Mouse (Mus musculus): ENCODE results near the gene Slx1b. TPM values are rescaled to one million over a fixed set of nuclear protein-coding genes. Genes with fewer than 3 reads are reported as not detected.

Gene Slx1b
- total RNA-seq, 1 experiment = 22.3 TPM

GRCm38 (mm10) chr7:126672111-126672510 lies 23.5 kb downstream of the Slx1b start:
- in situ Hi-C loops (cut with MboI; ENCODE audit: low sequenced_read_pairs in 2 of 2, unreplicated experiment in 2 of 2) = no loop called here

GRCm38 (mm10) chr7:126670152-126670551 lies 25.4 kb downstream of the Slx1b start:
- in situ Hi-C loops (cut with MboI; ENCODE audit: low sequenced_read_pairs in 2 of 2, unreplicated experiment in 2 of 2) = no loop called here
- no peaks in the 10 kb centered on the region for H3K9me3 ChIP-seq (ENCODE audit: control insufficient read depth, insufficient read depth, low read depth, low read length)
- no peak for TF ChIP-seq ZNF384 (IDR thresholded peaks at IDR 0.05; ENCODE audit: low read depth, low read length)
- no peak for TF ChIP-seq CHD2 (IDR thresholded peaks at IDR 0.05; ENCODE audit: low read depth, low read length)
- TF ChIP-seq HCFC1 (IDR thresholded peaks at IDR 0.05; ENCODE audit: borderline replicate concordance, insufficient read depth, low read length) = no peak
- no peak for TF ChIP-seq ZC3H11A (IDR thresholded peaks at IDR 0.05; ENCODE audit: borderline replicate concordance, low read depth, low read length)
- no peak for TF ChIP-seq MAFK (IDR thresholded peaks at IDR 0.05; ENCODE audit: insufficient read depth, low read depth, low read length)
- H3K4me1 ChIP-seq (ENCODE audit: control insufficient read depth in 2 of 2, insufficient read depth in 2 of 2, low read length in 2 of 2, poor library complexity in 1 of 2) = 0 out of 4 replicates have a peak, but pooled peaks cover 0 to 3% of the 10 kb centered on the region in 2 experiments
- no peak overlapping the region for H3K27ac ChIP-seq (ENCODE audit: insufficient read depth, low read depth, low read length, poor library complexity, severe bottlenecking)
- H3K36me3 ChIP-seq (ENCODE audit: control insufficient read depth, insufficient read depth, low read length, poor library complexity, severe bottlenecking) = peaks cover 19% of the 10 kb centered on the region
- H3K9ac ChIP-seq (ENCODE audit: insufficient read depth, low read depth, low read length, poor library complexity, severe bottlenecking) = no peak overlapping the region
- no peak for DNase-seq (ENCODE audit: low read depth, low spot score)
- no peak overlapping the region for H3K4me3 ChIP-seq (ENCODE audit: insufficient read depth in 1 of 2, low read depth in 1 of 2, low read length in 2 of 2, poor library complexity in 1 of 2, severe bottlenecking in 1 of 2)

More at GRCm38 (mm10) chr7:126672111-126672510, 23.5 kb downstream of the Slx1b start:
- DNase-seq (ENCODE audit: low read depth, low spot score) = no peak
- H3K4me3 ChIP-seq (ENCODE audit: insufficient read depth in 1 of 2, low read depth in 1 of 2, low read length in 2 of 2, poor library complexity in 1 of 2, severe bottlenecking in 1 of 2) = no peak overlapping the region
- H3K9ac ChIP-seq (ENCODE audit: insufficient read depth, low read depth, low read length, poor library complexity, severe bottlenecking) = no peak overlapping the region
- TF ChIP-seq MAFK (IDR thresholded peaks at IDR 0.05; ENCODE audit: insufficient read depth, low read depth, low read length) (no peak), ZNF384 (IDR thresholded peaks at IDR 0.05; ENCODE audit: low read depth, low read length) (no peak), ZC3H11A (IDR thresholded peaks at IDR 0.05; ENCODE audit: borderline replicate concordance, low read depth, low read length) (no peak), CHD2 (IDR thresholded peaks at IDR 0.05; ENCODE audit: low read depth, low read length) (no peak), HCFC1 (IDR thresholded peaks at IDR 0.05; ENCODE audit: borderline replicate concordance, insufficient read depth, low read length) (no peak)
- no peaks in the 10 kb centered on the region for H3K9me3 ChIP-seq (ENCODE audit: control insufficient read depth, insufficient read depth, low read depth, low read length)
- H3K4me1 ChIP-seq (ENCODE audit: control insufficient read depth in 2 of 2, insufficient read depth in 2 of 2, low read length in 2 of 2, poor library complexity in 1 of 2) = 0 out of 4 replicates have a peak, but pooled peaks cover 0 to 3% of the 10 kb centered on the region in 2 experiments
- no peak overlapping the region for H3K27ac ChIP-seq (ENCODE audit: insufficient read depth, low read depth, low read length, poor library complexity, severe bottlenecking)
- peaks cover 17% of the 10 kb centered on the region for H3K36me3 ChIP-seq (ENCODE audit: control insufficient read depth, insufficient read depth, low read length, poor library complexity, severe bottlenecking)

- no peak for DNase-seq (ENCODE audit: low read depth, low spot score)
- Histone ChIP-seq H3K9ac (ENCODE audit: insufficient read depth, low read depth, low read length, poor library complexity, severe bottlenecking) (no peak overlapping the region), H3K9me3 (ENCODE audit: control insufficient read depth, insufficient read depth, low read depth, low read length) (no peaks in the 10 kb centered on the region), H3K36me3 (ENCODE audit: control insufficient read depth, insufficient read depth, low read length, poor library complexity, severe bottlenecking) (peaks cover 25% of the 10 kb centered on the region), H3K27ac (ENCODE audit: insufficient read depth, low read depth, low read length, poor library complexity, severe bottlenecking) (no peak overlapping the region), H3K4me3 (ENCODE audit: insufficient read depth in 1 of 2, low read depth in 1 of 2, low read length in 2 of 2, poor library complexity in 1 of 2, severe bottlenecking in 1 of 2) (no peak overlapping the region), H3K4me1 (ENCODE audit: control insufficient read depth in 2 of 2, insufficient read depth in 2 of 2, low read length in 2 of 2, poor library complexity in 1 of 2) (0 out of 4 replicates have a peak, but pooled peaks cover 0 to 3% of the 10 kb centered on the region in 2 experiments)
- in situ Hi-C loops (cut with MboI; ENCODE audit: low sequenced_read_pairs in 2 of 2, unreplicated experiment in 2 of 2) = no loop called here
- TF ChIP-seq ZNF384 (IDR thresholded peaks at IDR 0.05; ENCODE audit: low read depth, low read length) (no peak), CHD2 (IDR thresholded peaks at IDR 0.05; ENCODE audit: low read depth, low read length) (no peak), MAFK (IDR thresholded peaks at IDR 0.05; ENCODE audit: insufficient read depth, low read depth, low read length) (no peak), ZC3H11A (IDR thresholded peaks at IDR 0.05; ENCODE audit: borderline replicate concordance, low read depth, low read length) (no peak), HCFC1 (IDR thresholded peaks at IDR 0.05; ENCODE audit: borderline replicate concordance, insufficient read depth, low read length) (no peak)
These were observed 27.1 kb downstream of the Slx1b start for GRCm38 (mm10) chr7:126668452-126668851.

GRCm38 (mm10) chr7:126667495-126668090 lies 28.0 kb downstream of the Slx1b start:
- H3K36me3 ChIP-seq (ENCODE audit: control insufficient read depth, insufficient read depth, low read length, poor library complexity, severe bottlenecking) = peaks cover 25% of the 10 kb centered on the region
- no peak for TF ChIP-seq ZNF384 (IDR thresholded peaks at IDR 0.05; ENCODE audit: low read depth, low read length)
- no peak for TF ChIP-seq ZC3H11A (IDR thresholded peaks at IDR 0.05; ENCODE audit: borderline replicate concordance, low read depth, low read length)
- TF ChIP-seq HCFC1 (IDR thresholded peaks at IDR 0.05; ENCODE audit: borderline replicate concordance, insufficient read depth, low read length) = no peak
- TF ChIP-seq MAFK (IDR thresholded peaks at IDR 0.05; ENCODE audit: insufficient read depth, low read depth, low read length) = no peak
- no peak for TF ChIP-seq CHD2 (IDR thresholded peaks at IDR 0.05; ENCODE audit: low read depth, low read length)
- no peak overlapping the region for H3K27ac ChIP-seq (ENCODE audit: insufficient read depth, low read depth, low read length, poor library complexity, severe bottlenecking)
- no peak for DNase-seq (ENCODE audit: low read depth, low spot score)
- no peak overlapping the region for H3K9ac ChIP-seq (ENCODE audit: insufficient read depth, low read depth, low read length, poor library complexity, severe bottlenecking)
- H3K4me3 ChIP-seq (ENCODE audit: insufficient read depth in 1 of 2, low read depth in 1 of 2, low read length in 2 of 2, poor library complexity in 1 of 2, severe bottlenecking in 1 of 2) = no peak overlapping the region
- no peaks in the 10 kb centered on the region for H3K9me3 ChIP-seq (ENCODE audit: control insufficient read depth, insufficient read depth, low read depth, low read length)
- H3K4me1 ChIP-seq (ENCODE audit: control insufficient read depth in 2 of 2, insufficient read depth in 2 of 2, low read length in 2 of 2, poor library complexity in 1 of 2) = 0 out of 4 replicates have a peak, but pooled peaks cover 0 to 3% of the 10 kb centered on the region in 2 experiments
- in situ Hi-C loops (cut with MboI; ENCODE audit: low sequenced_read_pairs in 2 of 2, unreplicated experiment in 2 of 2) = no loop called here

All from ES-E14 (cell line).